ENCODE assay signal across 9 mouse cellular contexts in genomic region chr17:65864742-65865141, GRCm38 (mm10). TPM values are rescaled to one million over a fixed set of nuclear protein-coding genes. Genes with fewer than 3 reads are reported as not detected.
DNase-seq lines count a peak whose midpoint lies in the region; ATAC-seq and TF ChIP-seq lines count a peak whose summit lies in the region.
"Had no signal": no experiment of that assay in that cellular context is flagged by ENCODE, and none has a peak within 500 bp of the region (broad histone marks: within the 10 kb centered on the region; RNA-seq: fewer than 3 reads in every experiment).

No protein-coding gene starts in this region.

- TF ChIP-seq CTCF in gastrocnemius, adult 2 months (IDR thresholded peaks at IDR 0.05) = peak; percentile 91
- TF ChIP-seq CTCF in thymus, adult 2 months (IDR thresholded peaks at IDR 0.05; ENCODE audit: borderline replicate concordance, control insufficient read depth, extremely low read depth, insufficient read depth, low read length, poor library complexity) = no peak

- no peak for DNase-seq in gastrocnemius, adult 2 months
- no peak for DNase-seq in gastrocnemius, postnatal 4 days (ENCODE audit: low spot score in 2 of 2)
- DNase-seq in thymus, adult 2 months = peak; percentile 34
- DNase-seq in thymus, adult 18-20 months = no peak
- DNase-seq in lung, postnatal 10 days = peak; percentile 64
- DNase-seq in spleen, postnatal 10 days (ENCODE audit: low spot score in 2 of 2) = no peak
- no peak for DNase-seq in right cerebral cortex, postnatal 25 days

- 48% methylated on average over 4 of the region's 4 CpGs for WGBS in thymus, adult 2 months

- H3K27ac ChIP-seq in gastrocnemius, adult 2 months = no peak overlapping the region
- no peak overlapping the region for H3K27ac ChIP-seq in thymus, adult 2 months (ENCODE audit: control insufficient read depth, insufficient read depth, low read length)
- H3K27ac ChIP-seq: limb, embryonic 15.5 days had no signal

- no peak for TF ChIP-seq POLR2A in thymus, adult 2 months (IDR thresholded peaks at IDR 0.05; ENCODE audit: control insufficient read depth, extremely low read depth, insufficient read depth, low read length, poor library complexity)

- intact Hi-C loops in gastrocnemius, adult 2 months (cut with DNase I) = no loop called here

- no peak overlapping the region for H3K4me3 ChIP-seq in gastrocnemius, adult 2 months
- H3K4me3 ChIP-seq in thymus, adult 2 months (ENCODE audit: control insufficient read depth, insufficient read depth, low read length) = no peak overlapping the region
- H3K4me3 ChIP-seq: limb, embryonic 15.5 days had no signal

- H3K4me1 ChIP-seq in thymus, adult 2 months (replicated peaks; ENCODE audit: control insufficient read depth, insufficient read depth, low read length) = no peaks in the 10 kb centered on the region
- H3K4me1 ChIP-seq: limb, embryonic 15.5 days had no signal

- H3K36me3 ChIP-seq in thymus, adult 2 months (ENCODE audit: control insufficient read depth, insufficient read depth, low read length) = peaks cover 8% of the 10 kb centered on the region

- peak; percentile 54; the same call in 1 of the 2 replicates for ATAC-seq in erythroblast, adult 5-6 weeks (replicated peaks; ENCODE audit: low FRiP score, poor library complexity, severe bottlenecking)

- H3K27me3 ChIP-seq in thymus, adult 2 months (ENCODE audit: control insufficient read depth, insufficient read depth, low read length) = no peaks in the 10 kb centered on the region
- H3K27me3 ChIP-seq: limb, embryonic 15.5 days had no signal

RNA-seq across cellular contexts. Expression of gene Ralbp1, which starts 20.9 kb away (rescaled TPM):
- total RNA-seq in gastrocnemius, adult 2 months (2021) = 10 to 100 TPM; 21.6 to 23.8 TPM
- total RNA-seq in gastrocnemius, postnatal 4 days (2021) = 10 to 100 TPM; 38.3 to 39.1 TPM
- 47.6 and 48.7 TPM in 2 replicates for polyA plus RNA-seq in thymus, adult 2 months (2012; rRNA removed)
- 24.0 and 35.5 TPM in 2 replicates for total RNA-seq in erythroblast, adult 5-6 weeks (2015; ENCODE audit: low replicate concordance)
- total RNA-seq in erythroblast, adult 5-6 weeks (2017; ENCODE audit: low replicate concordance) = 83.8 and 90.1 TPM in 2 replicates

Comparison
In these comparisons a context has a peak if more than half of its experiments do, and no peak if none do; other contexts are left out.
1. DNase-seq: peak in thymus, adult 2 months (single experiment) and lung, postnatal 10 days (single experiment); none in gastrocnemius, adult 2 months (single experiment), gastrocnemius, postnatal 4 days (0 of 2), thymus, adult 18-20 months (0 of 2), spleen, postnatal 10 days (0 of 2) and right cerebral cortex, postnatal 25 days (single experiment).